Mouse (Mus musculus): ENCODE results near the gene Spo11. TPM values are rescaled to one million over a fixed set of nuclear protein-coding genes. Genes with fewer than 3 reads are reported as not detected.

The Spo11 gene
- polyA plus RNA-seq, 1 experiment from 2014 or later: 0.13 TPM

- H3K27me3 ChIP-seq: no peaks in the 10 kb centered on the region
- peaks cover 13% of the 10 kb centered on the region for H3K9me3 ChIP-seq (replicated peaks)
- no peaks in the 10 kb centered on the region for H3K36me3 ChIP-seq (ENCODE audit: poor library complexity, severe bottlenecking)
- no peak overlapping the region for H3K27ac ChIP-seq
- WGBS: 65% methylated on average over 6 of the region's 6 CpGs
- ATAC-seq: no peak
- peaks cover 8% of the 10 kb centered on the region; the same call in 1 of the 2 replicates for H3K4me1 ChIP-seq
- no peak overlapping the region for H3K9ac ChIP-seq
- no peak overlapping the region for H3K4me3 ChIP-seq
- H3K4me2 ChIP-seq: no peak overlapping the region
Measured at GRCm38 (mm10) chr2:172961211-172961610, 16.3 kb upstream of the Spo11 start.

GRCm38 (mm10) chr2:172965249-172965648 is 12.3 kb upstream of the Spo11 start:
- H3K4me1 ChIP-seq: no peaks in the 10 kb centered on the region
- H3K4me2 ChIP-seq: no peak overlapping the region
- no peak overlapping the region for H3K4me3 ChIP-seq
- no peak overlapping the region for H3K9ac ChIP-seq
- no peaks in the 10 kb centered on the region for H3K27me3 ChIP-seq
- ATAC-seq: no peak
- H3K9me3 ChIP-seq (replicated peaks): no peaks in the 10 kb centered on the region
- 48% methylated on average over 11 of the region's 11 CpGs for WGBS
- H3K36me3 ChIP-seq (ENCODE audit: poor library complexity, severe bottlenecking): no peaks in the 10 kb centered on the region
- no peak overlapping the region for H3K27ac ChIP-seq

- no peak overlapping the region for H3K4me3 ChIP-seq
- H3K27ac ChIP-seq: no peak overlapping the region
- no peaks in the 10 kb centered on the region for H3K36me3 ChIP-seq (ENCODE audit: poor library complexity, severe bottlenecking)
- H3K4me1 ChIP-seq: no peaks in the 10 kb centered on the region
- H3K9ac ChIP-seq: no peak overlapping the region
- no peaks in the 10 kb centered on the region for H3K9me3 ChIP-seq (replicated peaks)
- no peak overlapping the region for H3K4me2 ChIP-seq
- no peaks in the 10 kb centered on the region for H3K27me3 ChIP-seq
- ATAC-seq: no peak
- 80% methylated on average over 5 of the region's 5 CpGs for WGBS
Measured at GRCm38 (mm10) chr2:172966480-172966879, 11.0 kb upstream of the Spo11 start.

- Histone ChIP-seq H3K9me3 (replicated peaks) (no peaks in the 10 kb centered on the region), H3K27ac (no peak overlapping the region), H3K9ac (no peak overlapping the region), H3K4me1 (peaks cover 8% of the 10 kb centered on the region), H3K4me3 (no peak overlapping the region), H3K4me2 (no peak overlapping the region), H3K36me3 (ENCODE audit: poor library complexity, severe bottlenecking) (no peaks in the 10 kb centered on the region), H3K27me3 (no peaks in the 10 kb centered on the region)
- 85% methylated on average over 2 of the region's 2 CpGs for WGBS
- ATAC-seq: no peak
Measured at GRCm38 (mm10) chr2:172971865-172972264, 5.6 kb upstream of the Spo11 start.

GRCm38 (mm10) chr2:172973806-172974565 is 3.5 kb upstream of the Spo11 start:
- Histone ChIP-seq H3K9me3 (replicated peaks) (no peaks in the 10 kb centered on the region), H3K27me3 (no peaks in the 10 kb centered on the region), H3K36me3 (ENCODE audit: poor library complexity, severe bottlenecking) (no peaks in the 10 kb centered on the region), H3K4me3 (no peak overlapping the region), H3K9ac (no peak overlapping the region), H3K4me2 (no peak overlapping the region), H3K4me1 (peaks cover 23% of the 10 kb centered on the region), H3K27ac (no peak overlapping the region)
- ATAC-seq: no peak
- 30% methylated on average over 7 of the region's 7 CpGs for WGBS

GRCm38 (mm10) chr2:172974701-172975100 is 2.8 kb upstream of the Spo11 start:
- ATAC-seq: no peak
- WGBS: 30% methylated on average over 7 of the region's 7 CpGs

GRCm38 (mm10) chr2:172975159-172975558 is 2.3 kb upstream of the Spo11 start:
- H3K27me3 ChIP-seq: no peaks in the 10 kb centered on the region
- no peak overlapping the region for H3K4me3 ChIP-seq
- H3K27ac ChIP-seq: no peak overlapping the region
- H3K9ac ChIP-seq: no peak overlapping the region
- peaks cover 23% of the 10 kb centered on the region for H3K4me1 ChIP-seq
- H3K9me3 ChIP-seq (replicated peaks): no peaks in the 10 kb centered on the region
- 89% methylated on average over 6 of the region's 6 CpGs for WGBS
- H3K4me2 ChIP-seq: no peak overlapping the region
- no peaks in the 10 kb centered on the region for H3K36me3 ChIP-seq (ENCODE audit: poor library complexity, severe bottlenecking)
- no peak for ATAC-seq

More at GRCm38 (mm10) chr2:172974701-172975100, 2.8 kb upstream of the Spo11 start:
- H3K4me1 ChIP-seq: peaks cover 23% of the 10 kb centered on the region
- H3K27ac ChIP-seq: no peak overlapping the region
- no peaks in the 10 kb centered on the region for H3K36me3 ChIP-seq (ENCODE audit: poor library complexity, severe bottlenecking)
- no peak overlapping the region for H3K4me2 ChIP-seq
- no peaks in the 10 kb centered on the region for H3K27me3 ChIP-seq
- no peaks in the 10 kb centered on the region for H3K9me3 ChIP-seq (replicated peaks)
- no peak overlapping the region for H3K9ac ChIP-seq
- no peak overlapping the region for H3K4me3 ChIP-seq

- Histone ChIP-seq H3K4me2 (0 out of 2 replicates have a peak overlapping the region, but pooled peaks have one; percentile 42), H3K36me3 (ENCODE audit: poor library complexity, severe bottlenecking) (no peaks in the 10 kb centered on the region), H3K4me3 (no peak overlapping the region), H3K9ac (peak overlapping the region; percentile 39; the same call in 1 of the 2 replicates), H3K9me3 (replicated peaks) (no peaks in the 10 kb centered on the region), H3K4me1 (peaks cover 23% of the 10 kb centered on the region), H3K27ac (no peak overlapping the region), H3K27me3 (no peaks in the 10 kb centered on the region)
- WGBS: 21% methylated on average over 7 of the region's 7 CpGs
- no peak for ATAC-seq
Measured at GRCm38 (mm10) chr2:172976661-172977238, 750 bp upstream of the Spo11 start.

GRCm38 (mm10) chr2:172978131-172978633 is 682 bp downstream of the Spo11 start:
- peaks cover 23% of the 10 kb centered on the region for H3K4me1 ChIP-seq
- H3K4me3 ChIP-seq: no peak overlapping the region
- H3K9me3 ChIP-seq (replicated peaks): no peaks in the 10 kb centered on the region
- no peaks in the 10 kb centered on the region for H3K36me3 ChIP-seq (ENCODE audit: poor library complexity, severe bottlenecking)
- H3K27ac ChIP-seq: peak overlapping the region; percentile 5; the same call in 1 of the 2 replicates
- no peaks in the 10 kb centered on the region for H3K27me3 ChIP-seq
- no peak overlapping the region for H3K9ac ChIP-seq
- H3K4me2 ChIP-seq: no peak overlapping the region
- no peak for ATAC-seq
- WGBS: 60% methylated on average over 3 of the region's 4 CpGs

GRCm38 (mm10) chr2:172979666-172980345 is 2.3 kb downstream of the Spo11 start:
- Histone ChIP-seq H3K36me3 (ENCODE audit: poor library complexity, severe bottlenecking) (no peaks in the 10 kb centered on the region), H3K9ac (no peak overlapping the region), H3K9me3 (replicated peaks) (no peaks in the 10 kb centered on the region), H3K4me1 (peaks cover 23% of the 10 kb centered on the region), H3K27me3 (no peaks in the 10 kb centered on the region), H3K4me2 (no peak overlapping the region), H3K27ac (no peak overlapping the region), H3K4me3 (no peak overlapping the region)
- no peak for ATAC-seq
- 94% methylated on average over 43 of the region's 43 CpGs for WGBS

GRCm38 (mm10) chr2:172982776-172983561 is 5.5 kb downstream of the Spo11 start:
- Histone ChIP-seq H3K4me2 (no peak overlapping the region), H3K36me3 (ENCODE audit: poor library complexity, severe bottlenecking) (no peaks in the 10 kb centered on the region), H3K4me3 (no peak overlapping the region), H3K27me3 (no peaks in the 10 kb centered on the region), H3K4me1 (peaks cover 3% of the 10 kb centered on the region; the same call in 1 of the 2 replicates), H3K9ac (no peak overlapping the region), H3K9me3 (replicated peaks) (no peaks in the 10 kb centered on the region), H3K27ac (no peak overlapping the region)
- ATAC-seq: no peak
- 78% methylated on average over 9 of the region's 9 CpGs for WGBS

Measured in forebrain, embryonic 13.5 days (tissue).